Mouse (Mus musculus): ENCODE results near the gene Eda.

DNA sequence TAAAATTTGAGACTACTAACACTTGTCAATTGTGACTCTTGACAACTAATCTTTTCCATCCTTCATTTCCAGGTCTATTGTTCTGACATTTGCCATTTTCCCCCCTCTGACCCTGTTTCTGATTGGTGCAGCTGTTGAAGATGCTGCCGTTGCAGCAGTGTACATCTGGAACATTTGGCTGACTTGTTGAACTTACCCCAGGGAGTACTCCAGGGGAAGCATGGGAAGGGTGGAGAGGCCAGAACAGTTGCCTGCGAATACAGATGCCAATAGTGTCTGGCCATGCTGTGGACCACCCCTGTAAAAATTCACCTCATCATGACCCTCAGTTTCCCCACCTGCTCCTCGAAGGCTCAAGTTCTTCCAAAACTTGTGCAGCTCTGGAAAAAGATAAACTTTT, 1.0 kb upstream of the Eda start:
- TF ChIP-seq CTCF (IDR thresholded peaks at IDR 0.05; ENCODE audit: borderline replicate concordance, insufficient read depth, low read length) (no peak), POLR2A (IDR thresholded peaks at IDR 0.05; ENCODE audit: low read depth, low read length) (no peak)

Measured in embryonic fibroblast, embryonic 13.5 days (primary cell).